Mouse (Mus musculus) urinary bladder, adult 18-20 months (tissue): ENCODE measurements at regions not wholly inside any gene's neighbourhood (a gene's known extent, or its start where the extent isn't known, plus 50 kb on each side); places are given as distances from the start of the nearest gene placed in this dataset.

Experiments
- DNase-seq, 2 experiments: peaks; one replicate each; pipeline ENCODE4 v3.0.0; 2022; ENCODE audit warnings: low spot score in 2 of 2, mixed read lengths in 2 of 2

DNA sequence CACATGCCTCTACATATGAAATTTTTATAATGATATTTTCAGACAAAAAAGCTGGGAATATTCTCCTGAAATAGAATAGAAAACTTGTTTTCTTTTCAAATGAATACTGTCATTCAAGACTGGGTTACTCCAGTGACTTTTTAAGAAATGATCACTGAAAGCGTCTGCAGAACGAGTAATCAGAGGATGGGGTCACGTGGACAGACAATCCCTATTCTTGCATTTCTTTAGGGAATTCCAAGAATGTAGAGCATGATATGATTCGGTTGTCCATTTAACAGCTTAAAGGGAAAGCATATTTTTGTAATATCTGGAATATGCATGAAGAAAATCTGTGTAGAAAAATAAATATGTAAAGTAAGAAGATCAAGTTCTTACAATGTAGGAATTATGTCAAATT, 65.6 kb downstream of the 4933402N22Rik start:
- no peak for DNase-seq

DNA sequence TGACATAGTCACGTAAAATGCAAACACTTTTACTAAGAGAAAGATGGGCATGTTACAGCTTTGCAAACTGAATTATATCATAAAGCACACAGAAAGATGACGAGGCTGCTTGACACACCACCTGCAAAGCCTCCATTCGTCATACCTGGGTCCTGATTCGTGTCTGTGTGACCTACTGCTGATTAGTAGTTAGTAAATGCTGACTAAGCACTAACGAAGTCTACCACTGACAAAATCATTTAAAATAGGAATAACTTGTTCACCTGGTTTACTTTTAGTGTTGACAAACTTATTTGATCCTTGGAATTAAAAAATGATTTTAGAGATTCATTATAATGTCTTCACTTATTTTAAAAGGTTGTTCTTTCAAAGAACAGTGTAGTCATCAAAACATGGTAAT, 71.3 kb downstream of the 4933402N22Rik start:
- DNase-seq, result no peak

DNA sequence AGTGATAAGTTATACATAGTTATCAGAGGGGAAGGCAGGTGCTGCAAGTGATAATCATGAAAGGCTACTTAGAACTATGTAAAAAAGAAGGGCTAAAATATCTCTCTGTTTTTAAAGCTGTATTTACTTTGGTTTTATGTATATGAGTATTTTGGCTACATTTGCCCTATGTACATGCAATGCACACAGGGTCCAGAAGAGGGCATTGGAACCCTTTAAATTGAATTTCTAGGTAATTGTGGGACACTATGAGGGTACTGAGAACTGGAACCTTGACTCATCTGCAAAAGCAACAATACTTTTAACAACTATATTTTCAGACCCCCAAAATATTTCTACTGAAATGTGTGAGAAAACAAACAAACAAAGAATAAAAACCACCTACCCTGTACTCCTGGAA, 82.9 kb downstream of the 4933402N22Rik start:
- DNase-seq, result no peak

DNA sequence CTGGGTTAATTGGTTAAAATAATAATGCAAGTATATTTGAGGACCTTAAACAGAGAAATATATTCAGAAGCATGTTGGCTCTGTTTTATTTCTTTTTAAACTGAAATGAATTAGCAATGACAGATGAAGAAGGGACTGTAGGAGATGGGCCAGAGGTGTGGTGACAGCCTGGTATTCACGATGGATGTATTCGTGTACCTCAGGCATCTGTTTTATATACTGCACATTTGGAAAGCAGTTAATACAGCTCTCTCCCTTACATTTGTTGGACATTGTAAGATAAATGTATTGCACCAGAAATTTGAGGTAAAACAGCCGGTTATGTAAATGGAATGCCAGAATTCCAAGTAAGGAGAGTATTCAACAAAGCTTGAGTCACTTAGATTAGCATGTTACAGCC, 88.6 kb downstream of the 4933402N22Rik start:
- no peak for DNase-seq

DNA sequence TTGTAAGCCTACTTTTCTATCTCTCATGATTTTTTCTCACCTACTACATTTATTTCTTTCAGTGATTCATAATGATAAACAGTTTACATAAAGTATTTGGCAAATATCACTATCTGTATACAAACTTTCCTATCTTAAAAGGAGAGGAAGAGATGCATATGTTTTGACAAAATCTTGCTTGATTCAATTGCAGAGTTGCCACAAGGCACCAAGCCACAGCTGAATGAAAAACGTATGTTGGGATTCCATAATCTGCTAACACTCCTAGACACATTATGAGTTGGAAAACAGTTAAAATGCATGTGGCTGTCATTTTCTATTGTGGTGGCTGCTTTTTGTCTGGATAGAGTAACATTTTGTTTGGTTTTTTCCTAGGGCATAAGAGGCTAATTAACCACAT, 98.5 kb downstream of the 4933402N22Rik start:
- no peak for DNase-seq

DNA sequence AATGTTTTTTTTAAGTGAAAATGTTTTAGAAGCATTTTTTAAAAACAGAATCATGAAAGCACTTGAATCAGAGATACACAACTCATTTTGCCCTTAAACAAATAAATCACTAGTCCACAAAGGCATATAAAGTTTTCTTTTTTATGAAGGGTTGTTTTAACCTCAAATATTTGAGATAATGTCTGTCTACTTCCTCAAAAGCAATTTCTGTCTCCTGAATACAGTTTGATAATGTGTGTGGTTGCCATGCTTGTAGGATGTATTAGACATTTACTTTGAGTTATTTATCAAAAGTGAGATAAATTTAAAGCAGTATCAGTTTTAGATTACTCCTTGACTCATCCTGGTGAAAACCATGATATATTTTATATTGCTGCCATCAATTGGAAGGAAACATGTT, 102.6 kb downstream of the 4933402N22Rik start:
- no peak for DNase-seq

DNA sequence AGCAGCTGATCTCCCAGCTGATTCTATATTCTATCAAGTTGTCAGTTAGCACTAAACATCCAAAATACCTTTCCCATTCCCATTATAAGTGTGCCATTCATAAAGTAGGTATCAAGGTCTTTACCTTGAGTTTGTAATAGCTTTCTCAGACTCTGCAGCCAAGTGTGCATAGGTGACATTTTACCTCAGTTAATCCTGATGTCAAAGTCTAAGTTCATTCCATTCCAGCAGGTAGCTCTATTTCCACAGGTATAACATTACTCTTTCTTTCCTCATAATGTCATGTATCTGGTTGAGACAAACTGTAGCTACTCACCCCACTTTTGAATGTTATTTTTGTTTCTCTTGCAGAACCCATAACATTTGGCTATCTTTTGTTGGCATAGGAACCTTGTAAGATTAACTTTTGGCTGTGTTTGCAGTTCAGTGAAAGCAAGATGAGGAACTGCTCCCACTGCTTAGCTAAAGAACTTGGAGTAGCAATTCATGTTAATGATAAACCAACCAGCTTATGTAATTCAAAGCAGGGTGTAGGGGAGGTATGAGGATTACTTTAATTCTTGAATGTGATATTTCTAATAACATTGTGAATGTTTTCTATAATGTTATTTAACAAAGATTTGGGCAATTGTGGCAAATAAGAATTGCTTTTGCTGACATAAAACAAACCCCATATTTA, 107.0 kb downstream of the 4933402N22Rik start:
- DNase-seq, result no peak

DNA sequence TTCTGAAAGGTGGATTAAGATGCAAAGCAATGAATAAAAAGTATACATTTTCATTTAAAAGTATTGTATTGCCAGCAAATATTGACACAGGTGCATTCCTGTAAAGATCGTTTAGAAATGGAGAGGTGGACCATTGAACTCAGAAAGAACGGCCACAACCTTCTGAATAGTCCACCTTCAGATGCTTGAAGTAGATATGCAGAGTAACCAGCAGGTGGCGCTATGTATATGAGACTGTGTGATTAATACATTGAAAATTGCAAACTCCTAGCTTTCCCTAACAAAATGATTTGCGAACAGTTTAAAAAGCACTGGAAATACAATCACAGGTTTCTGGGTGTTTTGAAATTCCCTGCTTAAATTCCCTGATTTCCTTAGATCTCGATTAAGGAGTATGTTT, 112.2 kb downstream of the 4933402N22Rik start:
- peak; percentile 5 to 10 for DNase-seq

DNA sequence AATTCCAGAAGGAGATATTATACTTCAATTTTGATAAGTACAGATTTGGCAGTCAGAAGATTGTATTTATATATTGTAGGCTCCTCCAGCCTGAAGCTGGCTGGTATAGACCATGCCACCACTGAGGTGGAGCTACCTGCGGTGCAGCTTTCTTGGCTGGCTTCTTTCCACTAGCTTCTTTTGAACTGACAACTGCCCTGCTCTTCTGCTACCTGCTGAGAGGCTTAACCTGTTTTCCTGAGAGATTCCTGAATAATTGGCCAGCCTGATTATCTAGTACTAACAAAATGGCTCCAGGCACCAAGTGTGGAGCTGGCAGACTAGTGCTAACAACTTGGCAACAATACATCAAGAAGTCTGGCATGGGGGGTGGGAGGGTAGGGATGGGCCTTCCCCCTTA, 132.0 kb downstream of the 4933402N22Rik start:
- DNase-seq, result no peak

DNA sequence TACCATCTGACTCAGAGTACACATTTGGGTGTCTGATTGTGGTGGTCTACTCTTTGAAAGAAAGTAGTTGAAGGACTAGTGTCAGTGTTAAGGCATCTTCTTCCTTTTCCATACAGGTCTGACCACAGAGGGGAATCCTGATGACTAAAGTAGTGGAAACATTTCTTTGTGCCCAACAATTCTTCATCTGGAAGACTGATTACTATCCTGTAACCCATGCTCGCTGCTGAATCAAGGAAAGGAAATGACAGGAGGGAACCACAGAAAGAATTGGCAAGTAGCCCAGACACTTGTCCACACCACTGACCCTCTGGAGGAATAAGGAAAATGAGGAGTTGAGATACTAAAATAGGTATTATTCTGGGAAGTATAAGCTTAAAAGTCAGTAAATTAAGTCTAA, 162.3 kb downstream of the 4933402N22Rik start:
- no peak for DNase-seq

DNA sequence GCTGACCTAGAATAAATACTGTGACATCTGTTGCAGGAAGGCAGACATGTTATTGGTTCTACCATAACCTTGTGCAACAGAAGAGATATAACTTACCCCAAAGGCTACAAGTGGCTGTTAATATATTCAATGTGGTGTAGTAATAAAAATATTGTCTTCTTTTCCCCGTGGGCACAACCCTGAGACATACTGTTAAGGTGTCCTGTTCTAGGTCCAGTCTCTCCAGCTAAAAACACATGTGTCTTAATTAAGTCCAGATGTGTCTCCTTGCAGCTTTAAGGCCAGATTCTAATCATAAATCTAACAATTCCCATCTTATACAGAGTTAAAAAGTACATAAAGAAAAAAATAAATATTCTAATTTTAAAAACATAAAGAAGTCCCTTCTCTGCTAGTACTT, 175.8 kb downstream of the 4933402N22Rik start:
- DNase-seq, result no peak

DNA sequence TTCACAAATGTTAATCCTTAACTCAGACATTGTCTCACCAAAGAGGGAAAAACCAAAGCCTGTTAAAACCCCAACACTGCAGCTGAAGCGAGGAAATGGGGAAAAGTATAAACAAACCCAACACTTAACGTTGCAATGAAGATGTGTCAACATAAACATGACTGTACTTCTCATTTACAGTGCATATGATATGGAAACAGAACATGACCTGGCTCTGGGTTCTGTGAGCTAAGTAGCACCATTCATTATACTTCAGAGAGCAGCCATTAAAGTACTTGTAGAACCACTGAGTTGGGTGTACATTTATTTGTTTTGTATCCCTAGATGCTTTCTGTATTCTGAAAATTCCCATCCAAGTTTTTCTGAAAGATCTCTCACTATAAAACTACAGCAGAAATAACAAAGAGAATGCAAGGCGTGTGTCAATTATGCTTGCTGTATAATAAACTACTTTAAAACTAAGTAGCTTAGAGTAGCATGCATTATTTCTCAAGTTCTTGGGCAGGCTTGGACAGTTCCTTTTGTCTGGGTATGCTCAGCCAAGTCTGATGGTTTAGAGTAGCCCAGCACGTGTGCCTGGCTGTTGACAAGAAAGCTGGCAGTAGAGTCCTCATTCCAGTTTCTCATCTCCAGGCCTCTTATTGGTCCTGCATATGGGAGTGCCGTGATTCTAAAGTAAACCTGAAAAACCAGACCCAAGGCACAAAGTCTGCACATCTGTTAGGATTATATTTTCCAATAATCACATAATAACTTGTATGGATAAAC, 198.9 kb downstream of the 4933402N22Rik start:
- no peak for DNase-seq

DNA sequence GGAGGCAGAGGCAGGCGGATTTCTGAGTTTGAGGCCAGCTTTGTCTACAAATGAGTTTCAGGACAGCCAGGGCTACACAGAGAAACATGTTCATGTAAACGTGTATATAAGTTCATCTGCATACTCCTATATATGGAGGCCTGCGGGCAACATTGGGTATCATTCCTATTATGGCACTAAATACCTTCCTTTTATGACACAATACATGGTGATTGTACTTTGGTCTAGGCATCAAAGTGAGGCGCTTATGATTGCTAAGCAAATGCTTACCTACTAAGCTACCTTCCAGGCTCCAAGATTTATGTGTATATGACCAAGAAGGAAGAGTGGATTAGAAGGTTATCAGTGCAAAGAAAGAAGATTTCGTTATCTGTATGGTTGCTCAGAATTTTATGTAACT, 207.1 kb downstream of the 4933402N22Rik start:
- DNase-seq, result no peak

DNA sequence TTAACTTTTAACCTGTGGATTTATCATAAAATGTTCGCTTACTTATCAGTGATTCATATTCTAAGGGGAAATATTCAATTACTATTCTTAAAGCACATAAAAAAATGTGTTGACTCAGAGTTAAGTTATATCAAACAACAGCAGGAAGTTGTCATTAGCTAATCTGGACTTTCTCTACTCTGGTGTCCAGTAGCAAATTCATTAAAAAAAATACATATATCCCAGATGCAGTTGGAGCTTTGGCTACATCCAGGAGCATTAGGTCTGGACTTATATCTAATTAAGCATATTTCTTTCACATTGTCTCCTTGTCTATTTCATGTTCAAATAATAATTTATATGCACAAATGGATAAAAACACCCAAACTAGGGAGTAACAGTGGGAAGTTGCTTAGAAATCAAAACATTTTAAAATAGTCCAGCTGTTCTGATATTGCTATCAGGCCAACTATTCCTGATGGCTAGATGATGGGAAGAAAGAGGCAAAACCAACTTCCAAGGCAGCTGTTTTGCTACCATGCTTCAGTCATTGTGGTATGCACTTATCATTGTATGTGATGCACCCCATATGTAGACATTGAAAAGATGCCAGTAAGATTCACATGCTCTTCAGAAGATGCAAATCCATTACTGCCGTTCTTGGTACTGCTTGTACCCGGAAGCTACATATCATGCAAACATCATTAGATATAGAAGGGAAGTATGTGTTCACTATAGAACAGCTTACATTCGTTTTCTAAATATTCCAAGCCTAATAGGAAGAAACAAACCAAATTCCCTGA, 209.8 kb downstream of the 4933402N22Rik start:
- no peak for DNase-seq

DNA sequence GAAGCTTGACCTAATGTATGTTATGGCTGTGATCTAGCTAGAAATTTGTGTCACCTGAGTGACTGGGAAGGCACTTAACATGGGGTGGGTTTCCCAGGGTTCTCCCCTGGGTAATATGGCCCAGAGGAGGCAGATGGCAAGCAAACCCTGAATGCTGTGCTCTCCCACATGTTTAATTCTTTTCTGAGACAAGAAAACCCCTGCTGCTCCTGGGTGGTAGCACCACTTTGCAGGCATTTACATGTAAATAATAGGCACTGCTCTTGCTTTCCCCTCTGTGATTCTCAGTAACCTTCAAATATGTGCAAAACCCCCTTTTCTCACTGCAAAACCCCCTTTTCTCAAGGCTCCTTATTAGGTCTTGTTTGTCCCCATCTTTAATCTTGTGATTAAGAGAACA, 221.1 kb downstream of the 4933402N22Rik start:
- DNase-seq, result no peak

DNA sequence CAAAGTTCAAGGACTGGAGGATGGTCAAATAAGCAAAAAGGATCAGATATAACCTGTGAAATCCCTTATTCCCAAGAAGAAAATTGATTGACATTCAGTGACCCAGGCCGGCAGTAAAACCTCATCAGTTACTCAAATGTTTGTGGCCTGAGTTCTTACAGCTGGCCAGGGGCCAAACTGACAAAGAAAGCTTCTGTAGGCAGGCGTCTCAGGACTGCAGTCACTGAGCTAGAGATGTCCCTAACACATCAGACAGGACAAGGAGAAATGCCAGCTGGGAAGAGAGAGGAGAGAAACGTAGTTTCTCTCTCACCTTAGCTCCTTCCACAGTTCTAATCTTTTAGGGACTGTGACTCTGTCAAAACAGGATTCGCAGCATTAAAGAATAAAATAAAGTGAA, 229.9 kb upstream of the Sema3d start:
- DNase-seq, result no peak

DNA sequence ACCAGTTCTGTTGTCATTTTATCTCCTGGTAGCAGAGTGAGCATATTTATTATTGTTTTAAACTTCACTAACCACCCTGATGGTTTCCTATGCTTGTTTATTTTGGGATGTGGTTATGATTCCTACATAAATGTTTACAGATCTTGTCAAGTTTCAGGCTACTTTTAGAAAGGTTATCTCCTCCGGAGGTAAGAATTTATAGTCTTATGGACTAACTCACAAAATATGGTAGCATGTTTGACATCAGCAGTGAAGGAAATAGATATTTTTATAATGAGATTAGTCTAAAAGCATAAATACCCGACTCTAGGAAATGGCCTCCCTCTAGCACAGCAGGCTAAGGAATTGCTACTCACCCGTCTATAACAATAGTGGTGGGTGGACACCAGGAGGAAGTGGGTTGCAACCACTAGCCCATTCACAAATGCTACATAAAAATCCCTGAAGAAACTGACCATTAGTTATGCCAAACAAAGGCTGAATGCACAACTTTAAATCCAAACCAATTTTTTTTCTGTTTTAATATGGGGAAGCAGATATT, 228.6 kb upstream of the Sema3d start:
- no peak for DNase-seq

DNA sequence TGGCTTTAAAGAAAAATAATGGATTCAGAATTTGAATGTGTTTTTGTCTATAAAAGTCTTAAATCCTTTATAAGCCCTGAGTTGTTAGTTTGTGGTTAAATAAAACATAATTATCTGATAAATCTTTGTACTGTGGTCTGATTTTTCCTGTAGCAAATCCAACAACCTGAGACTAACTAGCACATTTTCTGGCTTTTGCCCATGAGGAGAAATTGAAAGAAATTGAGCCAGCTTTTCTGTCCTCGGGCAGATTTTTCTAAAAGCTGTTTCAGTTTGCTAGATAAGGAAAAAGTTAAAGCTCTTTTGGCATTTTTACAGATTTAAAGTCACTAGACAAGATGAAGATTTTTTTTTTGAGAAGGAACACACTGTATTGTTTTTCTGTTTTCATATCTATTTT, 191.5 kb upstream of the Sema3d start:
- DNase-seq, result no peak

DNA sequence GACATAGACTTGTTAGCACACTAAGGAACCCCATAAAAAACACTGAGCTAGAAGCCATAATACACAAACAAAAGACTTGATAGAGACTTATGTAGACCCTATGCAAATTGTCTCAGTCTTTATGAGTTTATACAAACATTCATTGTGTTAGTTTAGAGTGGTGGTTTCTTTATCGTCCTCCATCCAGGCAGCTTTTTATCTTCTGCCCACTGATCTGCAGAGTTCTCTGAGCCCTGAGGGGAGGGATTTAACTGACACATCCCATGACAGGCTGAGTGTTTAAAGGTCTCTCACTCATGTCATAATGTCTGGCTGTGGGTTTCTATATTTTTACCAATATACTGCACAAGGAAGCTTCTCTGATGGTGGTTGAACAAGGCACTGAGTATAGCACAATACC, 175.7 kb upstream of the Sema3d start:
- DNase-seq, result no peak

DNA sequence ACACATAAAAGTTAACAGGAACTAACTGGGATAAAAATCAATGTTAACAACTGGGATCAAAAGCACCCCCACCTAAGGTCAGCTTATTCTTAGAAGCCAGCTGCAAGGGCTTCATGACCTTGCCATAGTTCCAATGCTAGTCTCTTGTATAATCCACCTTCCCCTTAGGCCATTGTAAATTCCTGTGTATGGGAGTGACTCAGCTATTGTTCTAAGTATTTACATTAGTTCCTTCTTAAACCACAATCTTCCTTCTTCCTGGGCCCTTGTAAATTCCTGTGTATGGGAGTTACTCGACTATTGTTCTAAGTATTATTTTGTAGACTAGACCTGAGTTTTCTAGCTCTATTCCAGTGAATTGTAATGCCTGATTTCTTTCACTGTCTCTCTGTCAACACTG, 173.6 kb upstream of the Sema3d start:
- DNase-seq, result no peak

DNA sequence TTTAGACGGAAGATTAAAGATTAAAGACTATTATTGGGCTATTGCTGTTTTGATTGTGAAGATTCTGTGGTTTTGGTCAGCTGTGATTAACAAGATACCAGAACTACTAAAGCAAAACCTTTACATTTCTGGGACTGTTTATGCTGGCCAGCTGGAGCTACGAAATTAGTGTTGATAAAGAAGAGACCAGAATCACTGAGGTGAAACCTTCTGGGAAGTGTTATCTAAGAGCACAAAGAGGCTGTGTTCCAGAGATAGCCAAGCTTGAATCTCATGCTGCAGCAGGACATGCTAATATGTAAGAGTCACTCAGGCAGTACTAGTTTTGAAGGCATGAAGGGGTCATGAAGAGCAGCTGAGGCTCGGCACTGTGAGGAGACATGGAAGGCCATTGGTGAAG, 169.7 kb upstream of the Sema3d start:
- no peak for DNase-seq

DNA sequence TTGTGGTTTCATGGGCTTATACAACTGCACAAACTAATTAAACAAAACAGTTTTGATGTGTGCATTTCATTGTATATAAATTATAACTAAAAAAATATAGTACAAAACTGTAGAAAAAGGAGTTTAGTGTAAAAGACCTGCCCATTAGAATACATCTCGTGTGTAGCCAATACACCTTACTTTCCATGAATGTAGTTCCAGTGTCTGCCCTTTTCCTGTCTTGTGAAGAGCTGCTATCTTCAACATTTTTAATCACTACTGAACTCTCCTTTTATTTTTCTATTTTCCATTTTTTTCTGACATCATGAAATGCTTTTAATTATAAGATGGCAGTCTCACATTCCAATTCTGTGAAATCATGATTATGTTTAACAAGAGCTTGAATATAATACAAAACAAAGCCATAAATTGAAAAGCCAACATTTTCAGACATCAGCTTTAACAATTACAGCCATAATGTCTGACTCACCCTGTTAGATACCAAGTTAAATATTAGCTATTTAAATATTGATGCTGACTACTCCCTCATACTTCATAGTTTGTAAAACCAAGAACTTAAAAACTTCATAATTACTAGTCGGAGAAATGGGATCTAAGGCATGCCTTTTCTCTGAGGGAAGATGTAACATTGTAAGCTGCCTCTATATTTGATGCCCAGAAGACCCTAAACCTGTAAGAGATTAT, 163.6 kb upstream of the Sema3d start:
- DNase-seq, result no peak
